Mouse (Mus musculus): ENCODE data around the gene Arpc2. TPM values are rescaled to one million over a fixed set of nuclear protein-coding genes. Genes with fewer than 3 reads are reported as not detected.

Gene Arpc2
- polyA plus RNA-seq, 1 experiment from 2014 or later: 434 TPM

GRCm38 (mm10) chr1:74230992-74231391 is 4.9 kb upstream of the Arpc2 start:
- Histone ChIP-seq H3K9me3 (replicated peaks; ENCODE audit: control insufficient read depth, low read length, poor library complexity, severe bottlenecking) (no peaks in the 10 kb centered on the region), H3K4me3 (ENCODE audit: low read depth, low read length) (no peak overlapping the region), H3K36me3 (ENCODE audit: control insufficient read depth, insufficient read depth, low read length) (no peaks in the 10 kb centered on the region), H3K9ac (ENCODE audit: low read depth, low read length) (no peak overlapping the region), H3K4me1 (ENCODE audit: control insufficient read depth, insufficient read depth, low read length) (no peaks in the 10 kb centered on the region), H3K27ac (ENCODE audit: low read length) (no peak overlapping the region), H3K4me2 (ENCODE audit: low read length) (no peak overlapping the region), H3K27me3 (ENCODE audit: control insufficient read depth, insufficient read depth, low read depth, low read length) (no peaks in the 10 kb centered on the region)
- no peak for ATAC-seq
- no CpG with 5 or more reads among the region's 1 CpGs for WGBS

GRCm38 (mm10) chr1:74236590-74237317 is 870 bp downstream of the Arpc2 start:
- no peaks in the 10 kb centered on the region for H3K36me3 ChIP-seq (ENCODE audit: control insufficient read depth, insufficient read depth, low read length)
- peak overlapping the region; percentile 96 for H3K4me3 ChIP-seq (ENCODE audit: low read depth, low read length)
- H3K9me3 ChIP-seq (replicated peaks; ENCODE audit: control insufficient read depth, low read length, poor library complexity, severe bottlenecking): no peaks in the 10 kb centered on the region
- H3K4me1 ChIP-seq (ENCODE audit: control insufficient read depth, insufficient read depth, low read length): peaks cover 34% of the 10 kb centered on the region
- peak overlapping the region; percentile 68 for H3K4me2 ChIP-seq (ENCODE audit: low read length)
- H3K27me3 ChIP-seq (ENCODE audit: control insufficient read depth, insufficient read depth, low read depth, low read length): no peaks in the 10 kb centered on the region
- peak overlapping the region; percentile 97 for H3K9ac ChIP-seq (ENCODE audit: low read depth, low read length)
- peak; percentile 81 for ATAC-seq
- WGBS: under 1% methylated on average over 52 of the region's 57 CpGs
- H3K27ac ChIP-seq (ENCODE audit: low read length): peak overlapping the region; percentile 87

GRCm38 (mm10) chr1:74237671-74238070 is 1.8 kb downstream of the Arpc2 start:
- no peaks in the 10 kb centered on the region for H3K9me3 ChIP-seq (replicated peaks; ENCODE audit: control insufficient read depth, low read length, poor library complexity, severe bottlenecking)
- 40% methylated on average over 5 of the region's 5 CpGs for WGBS
- ATAC-seq: no peak
- H3K4me1 ChIP-seq (ENCODE audit: control insufficient read depth, insufficient read depth, low read length): peaks cover 34% of the 10 kb centered on the region
- no peaks in the 10 kb centered on the region for H3K36me3 ChIP-seq (ENCODE audit: control insufficient read depth, insufficient read depth, low read length)
- peak overlapping the region; percentile 68 for H3K4me2 ChIP-seq (ENCODE audit: low read length)
- no peak overlapping the region for H3K27ac ChIP-seq (ENCODE audit: low read length)
- peak overlapping the region; percentile 97 for H3K9ac ChIP-seq (ENCODE audit: low read depth, low read length)
- H3K4me3 ChIP-seq (ENCODE audit: low read depth, low read length): peak overlapping the region; percentile 96
- H3K27me3 ChIP-seq (ENCODE audit: control insufficient read depth, insufficient read depth, low read depth, low read length): no peaks in the 10 kb centered on the region

GRCm38 (mm10) chr1:74238136-74238535 is 2.3 kb downstream of the Arpc2 start:
- 78% methylated on average over 1 of the region's 1 CpGs for WGBS
- Histone ChIP-seq H3K4me1 (ENCODE audit: control insufficient read depth, insufficient read depth, low read length) (peaks cover 34% of the 10 kb centered on the region), H3K27me3 (ENCODE audit: control insufficient read depth, insufficient read depth, low read depth, low read length) (no peaks in the 10 kb centered on the region), H3K27ac (ENCODE audit: low read length) (no peak overlapping the region), H3K9me3 (replicated peaks; ENCODE audit: control insufficient read depth, low read length, poor library complexity, severe bottlenecking) (no peaks in the 10 kb centered on the region), H3K9ac (ENCODE audit: low read depth, low read length) (peak overlapping the region; percentile 97), H3K36me3 (ENCODE audit: control insufficient read depth, insufficient read depth, low read length) (no peaks in the 10 kb centered on the region), H3K4me2 (ENCODE audit: low read length) (peak overlapping the region; percentile 68), H3K4me3 (ENCODE audit: low read depth, low read length) (peak overlapping the region; percentile 96)
- no peak for ATAC-seq

GRCm38 (mm10) chr1:74239162-74239561 is 3.3 kb downstream of the Arpc2 start:
- WGBS: 62% methylated on average over 7 of the region's 7 CpGs
- ATAC-seq: no peak
- Histone ChIP-seq H3K4me3 (ENCODE audit: low read depth, low read length) (no peak overlapping the region), H3K9ac (ENCODE audit: low read depth, low read length) (no peak overlapping the region), H3K4me2 (ENCODE audit: low read length) (peak overlapping the region; percentile 68; the same call in 1 of the 2 replicates), H3K27ac (ENCODE audit: low read length) (no peak overlapping the region), H3K27me3 (ENCODE audit: control insufficient read depth, insufficient read depth, low read depth, low read length) (no peaks in the 10 kb centered on the region), H3K36me3 (ENCODE audit: control insufficient read depth, insufficient read depth, low read length) (no peaks in the 10 kb centered on the region), H3K9me3 (replicated peaks; ENCODE audit: control insufficient read depth, low read length, poor library complexity, severe bottlenecking) (no peaks in the 10 kb centered on the region), H3K4me1 (ENCODE audit: control insufficient read depth, insufficient read depth, low read length) (peaks cover 34% of the 10 kb centered on the region)

GRCm38 (mm10) chr1:74239618-74240017 is 3.7 kb downstream of the Arpc2 start:
- no peaks in the 10 kb centered on the region for H3K36me3 ChIP-seq (ENCODE audit: control insufficient read depth, insufficient read depth, low read length)
- no peak overlapping the region for H3K27ac ChIP-seq (ENCODE audit: low read length)
- H3K27me3 ChIP-seq (ENCODE audit: control insufficient read depth, insufficient read depth, low read depth, low read length): no peaks in the 10 kb centered on the region
- ATAC-seq: no peak
- no peaks in the 10 kb centered on the region for H3K9me3 ChIP-seq (replicated peaks; ENCODE audit: control insufficient read depth, low read length, poor library complexity, severe bottlenecking)
- H3K4me1 ChIP-seq (ENCODE audit: control insufficient read depth, insufficient read depth, low read length): peaks cover 34% of the 10 kb centered on the region
- 59% methylated on average over 11 of the region's 11 CpGs for WGBS
- no peak overlapping the region for H3K4me3 ChIP-seq (ENCODE audit: low read depth, low read length)
- H3K4me2 ChIP-seq (ENCODE audit: low read length): peak overlapping the region; percentile 37
- 0 out of 2 replicates have a peak overlapping the region, but pooled peaks have one; percentile 26 for H3K9ac ChIP-seq (ENCODE audit: low read depth, low read length)

- ATAC-seq: no peak
- H3K36me3 ChIP-seq (ENCODE audit: control insufficient read depth, insufficient read depth, low read length): no peaks in the 10 kb centered on the region
- H3K4me1 ChIP-seq (ENCODE audit: control insufficient read depth, insufficient read depth, low read length): peaks cover 34% of the 10 kb centered on the region
- H3K27ac ChIP-seq (ENCODE audit: low read length): no peak overlapping the region
- WGBS: 73% methylated on average over 6 of the region's 6 CpGs
- H3K4me2 ChIP-seq (ENCODE audit: low read length): no peak overlapping the region
- H3K27me3 ChIP-seq (ENCODE audit: control insufficient read depth, insufficient read depth, low read depth, low read length): no peaks in the 10 kb centered on the region
- H3K9ac ChIP-seq (ENCODE audit: low read depth, low read length): no peak overlapping the region
- no peak overlapping the region for H3K4me3 ChIP-seq (ENCODE audit: low read depth, low read length)
- H3K9me3 ChIP-seq (replicated peaks; ENCODE audit: control insufficient read depth, low read length, poor library complexity, severe bottlenecking): no peaks in the 10 kb centered on the region
Measured at GRCm38 (mm10) chr1:74240311-74240710, 4.4 kb downstream of the Arpc2 start.

- H3K9ac ChIP-seq (ENCODE audit: low read depth, low read length): no peak overlapping the region
- WGBS: 80% methylated on average over 4 of the region's 4 CpGs
- no peak overlapping the region for H3K4me2 ChIP-seq (ENCODE audit: low read length)
- no peaks in the 10 kb centered on the region for H3K27me3 ChIP-seq (ENCODE audit: control insufficient read depth, insufficient read depth, low read depth, low read length)
- H3K27ac ChIP-seq (ENCODE audit: low read length): no peak overlapping the region
- H3K4me3 ChIP-seq (ENCODE audit: low read depth, low read length): no peak overlapping the region
- H3K9me3 ChIP-seq (replicated peaks; ENCODE audit: control insufficient read depth, low read length, poor library complexity, severe bottlenecking): no peaks in the 10 kb centered on the region
- no peaks in the 10 kb centered on the region for H3K36me3 ChIP-seq (ENCODE audit: control insufficient read depth, insufficient read depth, low read length)
- no peak for ATAC-seq
- H3K4me1 ChIP-seq (ENCODE audit: control insufficient read depth, insufficient read depth, low read length): peaks cover 34% of the 10 kb centered on the region
Measured at GRCm38 (mm10) chr1:74240832-74241231, 4.9 kb downstream of the Arpc2 start.

- Histone ChIP-seq H3K36me3 (ENCODE audit: control insufficient read depth, insufficient read depth, low read length) (peaks cover 8% of the 10 kb centered on the region; the same call in 1 of the 2 replicates), H3K4me3 (ENCODE audit: low read depth, low read length) (no peak overlapping the region), H3K4me1 (ENCODE audit: control insufficient read depth, insufficient read depth, low read length) (peaks cover 2% of the 10 kb centered on the region), H3K9ac (ENCODE audit: low read depth, low read length) (no peak overlapping the region), H3K27me3 (ENCODE audit: control insufficient read depth, insufficient read depth, low read depth, low read length) (no peaks in the 10 kb centered on the region), H3K4me2 (ENCODE audit: low read length) (no peak overlapping the region), H3K27ac (ENCODE audit: low read length) (no peak overlapping the region), H3K9me3 (replicated peaks; ENCODE audit: control insufficient read depth, low read length, poor library complexity, severe bottlenecking) (no peaks in the 10 kb centered on the region)
- WGBS: 88% methylated on average over 2 of the region's 2 CpGs
- ATAC-seq: no peak
Measured at GRCm38 (mm10) chr1:74245525-74245924, 9.6 kb downstream of the Arpc2 start.

All from midbrain, embryonic 16.5 days (tissue).